Mouse (Mus musculus): ENCODE measurements around the gene 1700020N15Rik.
"Not testable (repeated sequence)": the region's sequence is repeated elsewhere in the genome, so short reads cannot be mapped to it uniquely, and the experiment has no call there.

Gene 1700020N15Rik

DNA sequence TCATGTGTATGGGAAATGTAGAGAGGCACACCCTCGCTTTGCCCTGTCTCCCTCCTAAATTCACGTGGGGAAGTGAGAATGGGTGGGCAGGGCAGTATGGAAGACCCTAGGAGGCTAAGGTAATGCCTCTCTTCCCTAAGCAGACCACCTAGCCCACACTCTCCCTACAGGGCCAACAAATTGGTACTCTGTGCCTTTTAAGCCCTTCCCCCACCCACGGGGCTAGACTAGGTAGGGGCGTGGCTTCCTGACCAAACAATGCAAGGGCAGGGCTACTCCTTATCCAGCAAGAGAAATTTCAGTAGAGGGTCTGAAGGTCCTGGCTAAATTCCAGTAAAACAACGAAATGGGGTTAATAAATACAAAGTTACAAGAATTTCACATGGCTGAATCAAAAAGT is at the start of gene 1700020N15Rik:
TSS of gene 1700020N15Rik (plus strand) at position 301 of the 400 bp plus-strand sequence.
- not testable (repeated sequence) for DNase-seq (ENCODE audit: low spot score)

DNA sequence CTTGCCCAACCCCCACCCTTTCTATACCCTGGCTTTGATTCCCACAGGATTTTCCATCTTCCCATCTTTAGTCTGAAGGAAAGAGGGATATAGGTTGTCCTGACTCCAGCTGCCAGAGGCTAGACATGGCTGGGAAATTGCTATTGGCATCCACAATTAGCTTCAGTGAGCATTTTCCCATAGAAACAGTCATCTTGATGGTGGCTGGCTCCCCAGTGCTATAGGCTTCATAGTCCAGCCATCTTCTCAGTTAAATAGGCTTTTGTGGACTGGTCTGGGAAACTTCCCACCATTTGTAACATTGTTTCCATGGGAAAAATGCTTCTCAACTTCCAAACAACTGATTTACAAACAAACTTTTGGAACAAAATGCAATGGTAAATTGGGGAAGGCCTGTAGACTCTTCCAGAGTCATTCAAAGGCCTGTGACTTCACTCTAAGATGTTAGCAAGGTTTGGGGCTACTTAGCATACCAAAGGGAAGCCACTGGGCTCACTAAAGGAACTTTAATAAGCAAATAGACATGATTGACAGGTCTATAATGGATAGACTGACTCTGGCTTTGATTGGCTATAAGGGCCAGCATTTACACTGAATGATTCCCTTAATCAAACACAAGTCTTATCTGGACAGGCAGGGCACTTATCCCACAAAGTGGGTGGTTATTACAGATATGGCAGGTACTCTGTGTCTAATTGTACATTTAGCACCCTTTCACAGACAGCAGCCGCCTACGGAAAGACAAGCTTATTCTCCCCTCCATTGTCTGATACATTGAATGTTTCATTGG is 31.9 kb downstream of the 1700020N15Rik start:
- no peak for DNase-seq (ENCODE audit: low spot score)
